Mouse (Mus musculus): Measurements from ENCODE around the gene Iqca. TPM values are rescaled to one million over a fixed set of nuclear protein-coding genes. Genes with fewer than 3 reads are reported as not detected.
A peak's percentile ranks its signal among the peaks of the same experiment; 100 is the strongest.

Gene Iqca
- polyA plus RNA-seq, 1 experiment from 2014 or later: not detected

DNA sequence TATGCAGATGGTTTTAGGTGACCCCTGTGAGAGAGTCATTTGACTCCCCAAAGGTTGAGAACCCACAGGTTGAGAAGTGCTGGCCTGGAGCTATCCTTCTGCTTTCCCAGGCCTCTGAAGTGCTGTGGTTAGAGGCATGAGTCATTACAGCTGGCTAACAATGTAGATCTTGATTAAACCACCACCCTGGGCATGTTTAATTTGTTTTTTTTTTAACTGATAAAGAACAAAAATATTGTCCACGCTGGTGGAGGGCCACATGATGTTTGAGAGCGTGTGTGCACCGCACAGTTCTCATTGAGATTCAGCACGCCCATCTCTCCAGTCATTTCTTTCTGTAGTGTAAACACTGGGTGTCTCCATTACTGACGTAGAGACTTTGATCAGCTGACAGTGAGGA lies 24.8 kb upstream of the Iqca start:
- no peaks in the 10 kb centered on the region for H3K9me3 ChIP-seq
- H3K27ac ChIP-seq (replicated peaks): no peak overlapping the region
- H3K36me3 ChIP-seq: no peaks in the 10 kb centered on the region
- 75% methylated on average over 5 of the region's 5 CpGs for WGBS
- H3K4me2 ChIP-seq (replicated peaks): no peak overlapping the region
- peaks cover 14% of the 10 kb centered on the region for H3K4me1 ChIP-seq
- no peak overlapping the region for H3K9ac ChIP-seq (replicated peaks)
- H3K4me3 ChIP-seq: no peak overlapping the region
- ATAC-seq (ENCODE audit: low FRiP score, low read depth): no peak
- no peaks in the 10 kb centered on the region for H3K27me3 ChIP-seq

DNA sequence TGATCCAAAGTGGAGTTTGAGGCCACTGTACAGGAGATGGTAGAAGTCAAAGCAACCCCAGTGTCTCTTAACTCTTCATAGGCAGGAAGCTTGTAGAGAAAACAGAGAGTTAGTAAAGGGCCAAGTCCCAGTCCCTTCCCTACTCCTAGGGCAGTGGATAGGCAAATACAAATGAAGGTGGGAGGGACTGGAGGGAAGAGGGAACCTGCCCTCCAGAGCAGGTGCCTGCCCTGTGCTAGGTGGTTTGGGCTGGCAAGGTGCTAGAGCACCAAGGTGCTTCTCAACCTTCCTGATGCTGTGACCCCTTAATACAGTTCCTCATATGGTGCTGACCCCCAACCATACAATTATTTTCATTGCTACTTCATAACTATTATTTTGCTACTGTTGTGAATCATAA lies 24.4 kb upstream of the Iqca start:
- Histone ChIP-seq H3K4me1 (peaks cover 14% of the 10 kb centered on the region), H3K27me3 (no peaks in the 10 kb centered on the region), H3K4me3 (no peak overlapping the region), H3K36me3 (no peaks in the 10 kb centered on the region), H3K9ac (replicated peaks) (no peak overlapping the region), H3K4me2 (replicated peaks) (no peak overlapping the region), H3K9me3 (no peaks in the 10 kb centered on the region), H3K27ac (replicated peaks) (no peak overlapping the region)
- no peak for ATAC-seq (ENCODE audit: low FRiP score, low read depth)

DNA sequence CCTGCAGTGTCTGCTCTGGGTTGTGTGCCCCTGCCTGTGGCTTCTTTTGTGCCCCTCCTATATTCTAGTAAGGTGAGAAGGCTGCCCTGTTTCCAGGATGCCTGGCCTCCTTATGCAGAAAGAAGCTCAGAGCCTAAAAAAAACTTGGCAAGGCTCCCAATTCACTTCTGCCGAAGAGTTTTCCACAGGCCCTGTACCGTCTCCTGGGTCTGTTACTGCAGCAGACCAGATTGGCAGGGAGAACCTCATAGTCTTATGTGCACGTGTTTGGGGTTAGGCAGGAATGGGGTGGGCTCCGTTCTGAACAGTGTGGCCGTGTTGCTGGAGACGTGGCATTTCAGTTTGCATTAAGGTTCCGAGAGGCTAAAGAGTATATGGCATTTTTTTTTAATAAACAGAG lies 23.0 kb upstream of the Iqca start:
- ATAC-seq (ENCODE audit: low FRiP score, low read depth): no peak
- H3K9me3 ChIP-seq: no peaks in the 10 kb centered on the region
- H3K4me3 ChIP-seq: no peak overlapping the region
- H3K36me3 ChIP-seq: no peaks in the 10 kb centered on the region
- H3K27me3 ChIP-seq: no peaks in the 10 kb centered on the region
- H3K4me2 ChIP-seq (replicated peaks): no peak overlapping the region
- WGBS: 76% methylated on average over 7 of the region's 7 CpGs
- peaks cover 14% of the 10 kb centered on the region for H3K4me1 ChIP-seq
- H3K27ac ChIP-seq (replicated peaks): no peak overlapping the region
- no peak overlapping the region for H3K9ac ChIP-seq (replicated peaks)

DNA sequence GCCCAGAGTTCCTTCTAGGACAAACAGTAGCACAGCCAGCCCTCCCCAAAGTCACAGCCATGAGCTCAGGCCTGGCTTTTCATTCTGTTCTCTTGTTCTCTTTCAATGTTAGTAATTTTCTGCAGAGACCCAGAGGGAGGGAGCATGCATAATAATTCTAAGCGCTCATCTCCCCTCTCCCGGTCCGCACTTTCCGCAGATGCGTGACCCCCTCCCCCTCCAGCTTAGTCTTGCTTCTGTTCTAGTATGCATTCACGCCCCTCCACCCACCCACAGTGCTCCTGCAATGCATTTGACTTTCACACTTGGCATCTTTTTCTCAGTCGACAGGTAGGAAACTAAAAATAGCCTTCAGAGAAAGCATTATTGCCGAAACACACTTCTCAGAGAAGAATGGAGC lies 21.1 kb upstream of the Iqca start:
- Histone ChIP-seq H3K9ac (replicated peaks) (no peak overlapping the region), H3K27me3 (no peaks in the 10 kb centered on the region), H3K4me2 (replicated peaks) (no peak overlapping the region), H3K36me3 (no peaks in the 10 kb centered on the region), H3K4me1 (peaks cover 14% of the 10 kb centered on the region), H3K4me3 (no peak overlapping the region), H3K9me3 (no peaks in the 10 kb centered on the region), H3K27ac (replicated peaks) (no peak overlapping the region)
- 43% methylated on average over 8 of the region's 8 CpGs for WGBS
- no peak for ATAC-seq (ENCODE audit: low FRiP score, low read depth)

DNA sequence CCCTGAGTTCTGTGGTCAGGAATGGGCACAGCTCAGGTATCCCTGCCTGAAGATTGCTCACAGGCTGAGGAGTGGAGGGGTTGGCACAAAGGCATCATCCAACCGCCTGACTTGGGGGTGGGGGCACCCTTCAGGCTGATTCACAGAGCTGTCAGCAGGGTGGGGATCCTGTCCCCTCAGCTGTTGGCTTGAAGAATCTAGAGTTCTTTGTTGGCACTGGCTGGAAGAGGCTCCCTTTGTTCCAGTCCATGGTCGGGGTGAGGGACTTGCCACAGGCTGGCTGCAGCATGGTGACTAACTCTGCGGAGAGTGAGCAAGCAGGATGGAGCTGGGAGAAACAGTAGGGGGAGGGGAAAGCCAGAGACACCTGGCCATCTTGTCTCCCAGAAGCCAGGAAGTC lies 11.1 kb upstream of the Iqca start:
- H3K9me3 ChIP-seq: no peaks in the 10 kb centered on the region
- no peak overlapping the region for H3K4me2 ChIP-seq (replicated peaks)
- no peak overlapping the region for H3K4me3 ChIP-seq
- peaks cover 10% of the 10 kb centered on the region for H3K4me1 ChIP-seq
- H3K36me3 ChIP-seq: no peaks in the 10 kb centered on the region
- no peak overlapping the region for H3K27ac ChIP-seq (replicated peaks)
- 36% methylated on average over 3 of the region's 3 CpGs for WGBS
- ATAC-seq (ENCODE audit: low FRiP score, low read depth): no peak
- no peaks in the 10 kb centered on the region for H3K27me3 ChIP-seq
- no peak overlapping the region for H3K9ac ChIP-seq (replicated peaks)

DNA sequence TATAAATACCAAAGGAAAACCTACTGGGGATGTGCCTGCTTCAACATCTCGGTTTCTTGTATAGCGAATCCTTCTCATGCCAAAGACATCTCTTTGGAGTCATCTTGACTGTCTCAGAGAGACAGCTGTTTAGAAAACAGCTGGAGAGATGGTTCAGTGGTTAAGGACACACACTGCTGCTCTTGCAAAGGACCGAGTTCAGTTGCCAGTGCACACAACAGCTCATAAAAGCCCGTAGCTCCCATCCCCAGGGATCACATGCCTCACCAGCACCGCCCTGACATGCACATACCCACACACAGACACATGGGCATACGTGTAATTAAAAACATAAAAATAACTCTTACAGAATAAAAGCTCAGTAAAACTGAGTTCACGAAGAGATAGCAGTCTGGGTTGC lies 10.0 kb upstream of the Iqca start:
- peaks cover 10% of the 10 kb centered on the region for H3K4me1 ChIP-seq
- no peak overlapping the region for H3K27ac ChIP-seq (replicated peaks)
- no peak overlapping the region for H3K4me3 ChIP-seq
- ATAC-seq (ENCODE audit: low FRiP score, low read depth): no peak
- H3K9ac ChIP-seq (replicated peaks): no peak overlapping the region
- no peaks in the 10 kb centered on the region for H3K27me3 ChIP-seq
- H3K36me3 ChIP-seq: no peaks in the 10 kb centered on the region
- no peak overlapping the region for H3K4me2 ChIP-seq (replicated peaks)
- H3K9me3 ChIP-seq: no peaks in the 10 kb centered on the region
- 87% methylated on average over 7 of the region's 7 CpGs for WGBS

DNA sequence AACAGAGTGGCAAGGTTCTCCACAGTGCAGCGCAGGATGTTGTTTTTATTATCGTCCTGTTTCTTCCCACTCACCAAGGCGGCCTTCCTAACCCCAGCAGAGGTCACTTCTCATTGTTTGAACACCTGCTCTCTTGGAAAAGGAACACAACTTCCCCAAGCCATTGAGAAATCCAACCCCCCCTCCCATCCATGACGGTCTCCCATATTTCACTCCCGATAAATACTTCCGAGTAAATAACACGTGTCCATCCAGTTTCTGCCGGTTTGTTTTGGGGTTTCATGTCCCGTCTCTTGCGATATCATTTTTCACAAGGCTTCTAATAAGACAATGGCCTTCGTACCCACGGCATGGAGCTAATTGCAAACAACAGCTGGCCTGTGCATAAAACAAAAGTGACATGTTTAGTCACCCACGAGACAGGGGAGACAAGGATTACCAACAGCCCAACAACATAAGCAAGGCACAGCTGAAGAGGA lies 9.2 kb upstream of the Iqca start:
- Histone ChIP-seq H3K27ac (replicated peaks) (no peak overlapping the region), H3K9me3 (no peaks in the 10 kb centered on the region), H3K9ac (replicated peaks) (no peak overlapping the region), H3K4me1 (peaks cover 10% of the 10 kb centered on the region), H3K36me3 (no peaks in the 10 kb centered on the region), H3K27me3 (peaks cover 3% of the 10 kb centered on the region; the same call in 1 of the 2 replicates), H3K4me2 (replicated peaks) (no peak overlapping the region), H3K4me3 (no peak overlapping the region)
- WGBS: 70% methylated on average over 13 of the region's 13 CpGs
- no peak for ATAC-seq (ENCODE audit: low FRiP score, low read depth)

DNA sequence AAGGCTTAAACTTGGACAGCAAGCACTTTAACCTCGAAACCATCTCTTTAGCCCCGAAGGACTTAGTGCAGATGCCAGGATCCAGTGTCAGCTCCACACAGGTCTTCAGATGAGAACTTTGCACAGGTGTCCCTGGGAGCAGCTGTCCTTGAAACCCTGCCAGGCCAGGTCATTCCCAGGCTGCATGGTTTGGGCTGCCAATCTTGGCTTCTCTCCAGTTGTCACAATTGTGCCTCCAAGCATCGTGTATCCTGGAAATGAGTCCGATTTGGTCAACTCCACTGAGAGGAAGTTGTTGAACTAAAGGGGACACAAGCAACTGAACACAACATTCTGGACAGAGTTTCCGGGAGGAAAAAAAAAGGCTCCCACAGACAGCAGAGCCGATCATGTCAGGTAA lies 8.4 kb upstream of the Iqca start:
- ATAC-seq (ENCODE audit: low FRiP score, low read depth): no peak
- Histone ChIP-seq H3K4me2 (replicated peaks) (no peak overlapping the region), H3K9me3 (no peaks in the 10 kb centered on the region), H3K27me3 (peaks cover 3% of the 10 kb centered on the region; the same call in 1 of the 2 replicates), H3K4me3 (no peak overlapping the region), H3K27ac (replicated peaks) (no peak overlapping the region), H3K4me1 (peaks cover 10% of the 10 kb centered on the region), H3K9ac (replicated peaks) (no peak overlapping the region), H3K36me3 (no peaks in the 10 kb centered on the region)
- 89% methylated on average over 6 of the region's 6 CpGs for WGBS

DNA sequence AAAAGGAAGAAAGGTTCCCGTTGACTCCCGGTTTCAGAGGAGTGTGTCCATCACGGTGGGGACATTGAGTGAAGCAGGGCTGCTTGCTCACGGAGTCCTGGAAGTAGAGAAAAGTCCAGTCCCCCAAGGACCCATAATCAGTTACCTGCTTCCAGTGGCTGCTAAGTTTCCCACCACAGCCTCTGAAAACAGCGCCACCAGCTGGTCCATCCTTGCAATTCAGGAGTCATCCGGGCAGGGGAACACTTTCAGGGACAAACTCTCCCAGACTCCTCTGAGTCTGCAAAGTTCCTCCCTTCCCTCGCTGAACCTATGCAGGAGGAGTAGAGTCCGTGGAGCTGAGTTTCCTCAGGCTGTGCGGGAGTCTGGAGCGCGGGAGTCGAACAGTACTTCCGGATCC lies 6.7 kb upstream of the Iqca start:
- Histone ChIP-seq H3K4me3 (no peak overlapping the region), H3K9ac (replicated peaks) (no peak overlapping the region), H3K9me3 (no peaks in the 10 kb centered on the region), H3K36me3 (no peaks in the 10 kb centered on the region), H3K27ac (replicated peaks) (no peak overlapping the region), H3K27me3 (peaks cover 3% of the 10 kb centered on the region; the same call in 1 of the 2 replicates), H3K4me1 (peaks cover 10% of the 10 kb centered on the region), H3K4me2 (replicated peaks) (no peak overlapping the region)
- ATAC-seq (ENCODE audit: low FRiP score, low read depth): no peak
- 42% methylated on average over 13 of the region's 13 CpGs for WGBS

DNA sequence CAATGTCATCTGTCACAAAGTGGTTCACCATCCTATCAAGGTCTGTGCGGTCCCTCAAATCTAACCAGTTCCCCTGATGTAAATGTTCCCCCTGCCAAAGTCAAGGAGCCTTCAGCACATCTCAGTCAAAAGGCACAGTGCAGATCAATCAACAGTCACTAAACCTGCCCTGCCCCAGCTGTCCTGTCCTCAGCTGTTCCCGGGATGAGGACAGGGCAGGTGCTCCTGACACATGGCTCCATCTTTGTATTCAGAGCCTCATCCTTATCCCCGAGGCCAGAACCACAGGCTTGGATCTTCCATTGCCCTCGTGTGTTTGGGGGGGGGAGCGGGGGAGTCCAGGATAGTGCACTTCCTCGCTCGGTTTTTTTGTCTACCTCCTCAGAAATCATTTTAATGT lies 3.4 kb upstream of the Iqca start:
- H3K4me2 ChIP-seq (replicated peaks): no peak overlapping the region
- no peak for ATAC-seq (ENCODE audit: low FRiP score, low read depth)
- 78% methylated on average over 7 of the region's 7 CpGs for WGBS
- no peak overlapping the region for H3K9ac ChIP-seq (replicated peaks)
- H3K27me3 ChIP-seq: peaks cover 9% of the 10 kb centered on the region; the same call in 1 of the 2 replicates
- no peaks in the 10 kb centered on the region for H3K9me3 ChIP-seq
- no peak overlapping the region for H3K27ac ChIP-seq (replicated peaks)
- no peak overlapping the region for H3K4me3 ChIP-seq
- peaks cover 15% of the 10 kb centered on the region for H3K4me1 ChIP-seq
- no peaks in the 10 kb centered on the region for H3K36me3 ChIP-seq

DNA sequence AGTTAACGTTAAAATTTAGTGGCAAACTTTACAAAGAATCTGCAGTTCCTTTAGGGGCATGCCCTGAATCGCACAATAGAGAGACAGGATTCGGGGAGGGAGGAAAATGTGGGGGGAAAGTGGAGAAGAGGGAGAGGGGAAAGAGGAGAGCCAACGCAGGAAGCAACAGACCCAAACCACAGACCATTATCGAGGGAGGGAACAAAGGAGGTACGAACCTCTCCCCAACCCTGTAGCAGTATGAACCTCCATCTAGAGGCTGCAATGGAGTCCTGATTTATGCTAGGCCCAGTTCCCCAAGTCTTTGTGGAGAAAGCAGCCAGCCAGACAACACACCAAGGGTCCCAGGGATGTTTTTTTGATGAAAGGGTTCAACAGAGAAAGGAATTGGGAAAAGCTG lies 586 bp upstream of the Iqca start:
- peak overlapping the region; percentile 17; the same call in 1 of the 2 replicates for H3K4me3 ChIP-seq
- 0 out of 2 replicates have a peak overlapping the region, but pooled peaks have one; percentile 20 for H3K9ac ChIP-seq (replicated peaks)
- peaks cover 9% of the 10 kb centered on the region; the same call in 1 of the 2 replicates for H3K27me3 ChIP-seq
- peak overlapping the region; percentile 32; the same call in 1 of the 2 replicates for H3K27ac ChIP-seq (replicated peaks)
- 10% methylated on average over 6 of the region's 6 CpGs for WGBS
- ATAC-seq (ENCODE audit: low FRiP score, low read depth): 0 out of 2 replicates have a peak, but pooled peaks have one; percentile 38
- no peaks in the 10 kb centered on the region for H3K36me3 ChIP-seq
- H3K4me1 ChIP-seq: peaks cover 15% of the 10 kb centered on the region
- no peaks in the 10 kb centered on the region for H3K9me3 ChIP-seq
- peak overlapping the region; percentile 45 for H3K4me2 ChIP-seq (replicated peaks)

DNA sequence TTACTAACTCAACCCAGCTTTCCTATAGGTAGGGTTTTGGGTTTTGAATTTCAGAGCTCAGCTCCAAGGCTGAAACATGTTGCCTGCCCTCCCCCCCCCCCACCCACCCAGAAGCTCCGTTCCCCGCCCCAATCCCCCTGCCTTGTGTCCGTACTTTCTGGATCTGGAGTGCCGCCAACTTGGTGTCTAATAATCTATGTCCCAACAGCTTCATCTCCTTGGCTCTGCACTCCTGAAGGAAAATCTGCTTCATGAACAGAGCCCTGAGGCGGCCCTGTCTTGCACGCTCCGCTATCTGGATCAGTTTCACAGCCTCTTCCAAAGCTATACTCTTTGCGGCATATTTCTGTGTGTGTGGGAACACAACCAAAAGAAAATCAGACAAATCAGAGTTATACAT lies 13.5 kb downstream of the Iqca start:
- Histone ChIP-seq H3K27me3 (no peaks in the 10 kb centered on the region), H3K9me3 (no peaks in the 10 kb centered on the region), H3K27ac (replicated peaks) (no peak overlapping the region), H3K9ac (replicated peaks) (no peak overlapping the region), H3K4me3 (no peak overlapping the region), H3K36me3 (no peaks in the 10 kb centered on the region), H3K4me2 (replicated peaks) (no peak overlapping the region), H3K4me1 (no peaks in the 10 kb centered on the region; the same call in 1 of the 2 replicates)
- no peak for ATAC-seq (ENCODE audit: low FRiP score, low read depth)
- WGBS: 78% methylated on average over 8 of the region's 8 CpGs

DNA sequence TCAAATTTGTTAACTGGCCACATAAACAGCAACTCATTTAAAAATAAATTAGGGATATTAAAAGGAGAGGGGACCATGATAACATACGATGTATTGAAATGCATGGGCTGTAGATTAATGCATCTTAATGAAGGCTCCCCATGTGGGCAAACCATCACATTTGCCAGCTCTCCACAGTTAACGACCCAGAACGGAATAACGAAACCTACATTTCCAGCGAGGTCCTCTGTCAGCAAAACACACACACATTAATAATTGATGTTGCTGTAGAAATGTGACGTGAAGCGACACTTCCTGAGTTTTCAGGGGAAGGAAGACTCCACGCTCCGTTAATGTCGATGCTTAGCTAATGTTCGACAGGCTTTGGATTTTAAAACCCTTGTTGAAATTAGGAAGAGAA lies 20.8 kb downstream of the Iqca start:
- Histone ChIP-seq H3K27me3 (no peaks in the 10 kb centered on the region), H3K4me3 (no peak overlapping the region), H3K4me2 (replicated peaks) (no peak overlapping the region), H3K9ac (replicated peaks) (no peak overlapping the region), H3K9me3 (no peaks in the 10 kb centered on the region), H3K4me1 (peaks cover 5% of the 10 kb centered on the region; the same call in 1 of the 2 replicates), H3K27ac (replicated peaks) (no peak overlapping the region), H3K36me3 (no peaks in the 10 kb centered on the region)
- WGBS: 74% methylated on average over 11 of the region's 11 CpGs
- no peak for ATAC-seq (ENCODE audit: low FRiP score, low read depth)

All from midbrain, embryonic 12.5 days (tissue).